Mouse (Mus musculus): Measurements from ENCODE around the gene Cyp4a14.

DNA sequence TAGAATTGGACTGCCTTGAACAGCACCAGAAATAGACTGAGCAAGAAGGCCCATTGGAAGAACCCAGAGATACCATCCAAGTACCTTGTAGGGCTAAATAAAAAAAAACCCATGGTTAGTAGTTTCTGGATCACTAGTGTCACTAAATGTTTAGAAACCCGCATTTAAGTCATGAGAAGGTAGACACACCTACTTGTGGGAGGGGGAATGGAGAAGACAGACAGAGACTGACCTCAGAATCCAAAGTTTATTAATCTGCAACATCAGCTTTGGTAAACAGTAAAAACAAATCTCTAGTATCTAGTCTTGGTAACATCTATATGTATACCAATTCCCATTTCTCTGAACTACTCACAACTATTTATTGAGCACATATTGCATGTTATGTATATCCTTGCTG is at the start of gene Cyp4a14:
- no peak for TF ChIP-seq POLR2A (IDR thresholded peaks at IDR 0.05; ENCODE audit: insufficient read length, low read depth)
- TF ChIP-seq CEBPB (IDR thresholded peaks at IDR 0.05; ENCODE audit: insufficient read depth, poor library complexity, severe bottlenecking), result no peak
- TF ChIP-seq USF1 (IDR thresholded peaks at IDR 0.05; ENCODE audit: low read depth), result no peak
- TF ChIP-seq MAX (IDR thresholded peaks at IDR 0.05; ENCODE audit: low read depth), result no peak
- TF ChIP-seq E2F4 (IDR thresholded peaks at IDR 0.05; ENCODE audit: insufficient read depth), result no peak
- TF ChIP-seq TCF12 (IDR thresholded peaks at IDR 0.05; ENCODE audit: insufficient read depth, poor library complexity, severe bottlenecking), result no peak
- TF ChIP-seq POLR2AphosphoS2 (IDR thresholded peaks at IDR 0.05; ENCODE audit: insufficient read length, low read depth), result no peak

All from myocyte (in vitro differentiated cells).